Mouse (Mus musculus): ENCODE data around the gene Afmid. TPM values are rescaled to one million over a fixed set of nuclear protein-coding genes. Genes with fewer than 3 reads are reported as not detected.

Gene Afmid
- total and polyA plus RNA-seq, 3 experiments, result 3.3 to 3.8 TPM; not detected in 1

GRCm38 (mm10) chr11:117809407-117810311, 16.1 kb upstream of the Afmid start, which contains the start of the genes Gm20708 and Syngr2:
TSS of gene Gm20708 (plus strand) at chr11:117809668.
TSS of gene Syngr2 (plus strand) at chr11:117809668.
- Histone ChIP-seq H3K9ac (ENCODE audit: control insufficient read depth, low read depth, low read length, poor library complexity, severe bottlenecking) (peak within 1 kb of the TSS; percentile 90), H3K4me3 (ENCODE audit: control insufficient read depth in 1 of 2, insufficient read depth in 1 of 2, low read depth in 2 of 2, low read length in 2 of 2) (peak within 1 kb of the TSS; percentile 86 to 98), H3K27me3 (ENCODE audit: control insufficient read depth in 1 of 2, insufficient read depth in 2 of 2, low read length in 2 of 2) (no peaks in the 10 kb centered on the region), H3K79me2 (ENCODE audit: control insufficient read depth, insufficient read depth, low read length, poor library complexity) (peaks cover 36% of the 10 kb centered on the region), H3K4me1 (ENCODE audit: control insufficient read depth in 1 of 2, insufficient read depth in 2 of 2, low read length in 2 of 2) (peaks cover 4 to 11% of the 10 kb centered on the region in 2 experiments), H3K27ac (ENCODE audit: control insufficient read depth, low read depth, low read length) (peak within 1 kb of the TSS; percentile 78), H3K9me3 (replicated peaks; ENCODE audit: insufficient read depth, low read length) (no peaks in the 10 kb centered on the region), H3K36me3 (ENCODE audit: control insufficient read depth in 1 of 2, insufficient read depth in 2 of 2, low read length in 2 of 2) (peaks cover 0 to 8% of the 10 kb centered on the region in 2 experiments; a peak in 2 of 4 replicates)
- DNase-seq (ENCODE audit: low read depth, low spot score), result peak; percentile 90
- TF ChIP-seq POLR2AphosphoS5 (IDR thresholded peaks at IDR 0.05; ENCODE audit: borderline replicate concordance, low read depth, low read length) (no peak), TAL1 (IDR thresholded peaks at IDR 0.05; ENCODE audit: low read length) (no peak), ZMIZ1 (IDR thresholded peaks at IDR 0.05; ENCODE audit: low read depth, low read length) (peak; percentile 51), MAFK (IDR thresholded peaks at IDR 0.05; ENCODE audit: borderline replicate concordance, low read depth, low read length) (no peak), CHD1 (IDR thresholded peaks at IDR 0.05; ENCODE audit: low read depth, low read length) (no peak), NRF1 (IDR thresholded peaks at IDR 0.05; ENCODE audit: insufficient read depth, low read depth, low read length, poor library complexity, severe bottlenecking) (no peak), USF1 (IDR thresholded peaks at IDR 0.05; ENCODE audit: low read depth, low read length) (no peak), USF2 (IDR thresholded peaks at IDR 0.05; ENCODE audit: borderline replicate concordance in 1 of 2, insufficient read depth in 1 of 2, low read depth in 1 of 2, low read length in 2 of 2) (no peak), ELF1 (IDR thresholded peaks at IDR 0.05; ENCODE audit: low read depth, low read length) (no peak; the same call in 1 of the 2 replicates), SMC3 (IDR thresholded peaks at IDR 0.05; ENCODE audit: low read depth, low read length) (no peak), KAT2A (conservative IDR thresholded peaks at IDR 0.05; ENCODE audit: low read depth, low read length) (no peak), ZKSCAN1 (IDR thresholded peaks at IDR 0.05; ENCODE audit: low read depth, low read length) (no peak), NELFE (IDR thresholded peaks at IDR 0.05; ENCODE audit: low read depth, low read length) (peak; percentile 88), E2F4 (IDR thresholded peaks at IDR 0.05; ENCODE audit: borderline replicate concordance, low read depth, low read length) (no peak), CHD2 (IDR thresholded peaks at IDR 0.05; ENCODE audit: low read length) (no peak), HCFC1 (IDR thresholded peaks at IDR 0.05; ENCODE audit: low read depth, low read length) (peak; percentile 64), POLR2A (IDR thresholded peaks at IDR 0.05; ENCODE audit: control insufficient read depth in 1 of 2, insufficient read depth in 1 of 2, low read depth in 1 of 2, low read length in 2 of 2, poor library complexity in 1 of 2) (peak; percentile 84 to 92), BHLHE40 (IDR thresholded peaks at IDR 0.05; ENCODE audit: borderline replicate concordance, low read depth, low read length) (no peak), GABPA (IDR thresholded peaks at IDR 0.05; ENCODE audit: low read depth, low read length) (no peak), MEF2A (IDR thresholded peaks at IDR 0.05; ENCODE audit: extremely low read depth, insufficient replicate concordance, low read depth, low read length, poor library complexity, severe bottlenecking) (peak; percentile 21; the same call in 1 of the 2 replicates), ETS1 (IDR thresholded peaks at IDR 0.05; ENCODE audit: low read depth, low read length) (no peak), TCF12 (IDR thresholded peaks at IDR 0.05; ENCODE audit: low read depth, low read length) (peak; percentile 61), JUND (IDR thresholded peaks at IDR 0.05; ENCODE audit: low read depth, low read length) (no peak), MYB (IDR thresholded peaks at IDR 0.05; ENCODE audit: low read depth, low read length) (no peak), TBP (IDR thresholded peaks at IDR 0.05; ENCODE audit: low read depth, low read length) (peak; percentile 59), ZNF384 (IDR thresholded peaks at IDR 0.05; ENCODE audit: low read depth, low read length) (no peak), EP300 (IDR thresholded peaks at IDR 0.05; ENCODE audit: low read depth in 1 of 2, low read length in 2 of 2) (no peak), ZC3H11A (IDR thresholded peaks at IDR 0.05; ENCODE audit: low read depth, low read length) (no peak), CTCF (IDR thresholded peaks at IDR 0.05 in 2 of 3, conservative IDR thresholded peaks at IDR 0.05 in 1 of 3; ENCODE audit: control insufficient read depth in 1 of 3, insufficient read depth in 1 of 3, low read depth in 2 of 3, low read length in 3 of 3, poor library complexity in 1 of 3, severe bottlenecking in 1 of 3) (no peak), MXI1 (IDR thresholded peaks at IDR 0.05; ENCODE audit: low read depth, low read length) (peak; percentile 91), UBTF (IDR thresholded peaks at IDR 0.05; ENCODE audit: borderline replicate concordance, insufficient read depth, low read depth, low read length) (peak; percentile 94; the same call in 1 of the 2 replicates), SIN3A (IDR thresholded peaks at IDR 0.05; ENCODE audit: low read length) (peak; percentile 47; the same call in 1 of the 2 replicates), POLR2AphosphoS2 (IDR thresholded peaks at IDR 0.05; ENCODE audit: low read length) (peak; percentile 85), RCOR1 (IDR thresholded peaks at IDR 0.05; ENCODE audit: low read depth, low read length) (0 out of 2 replicates have a peak, but pooled peaks have one; percentile 26), RAD21 (IDR thresholded peaks at IDR 0.05; ENCODE audit: low read depth, low read length) (no peak)
